Mouse (Mus musculus) small intestine, adult 2 months (tissue): Measurements from ENCODE around the gene Arhgap28.

Source experiments
- CTCF ChIP-seq: fragments of 200-500 bp; IDR thresholded peaks from 2 replicates; pipeline ENCODE4 v1.5.1; 2012; ENCODE audit warnings: low read depth, mild to moderate bottlenecking, control low read depth, inconsistent platforms, low read length, moderate library complexity, mixed read lengths; ENCODE audit not compliant: insufficient replicate concordance, insufficient read length; ENCODE audit errors: extremely low read depth
- POLR2A ChIP-seq: fragments of 200-500 bp; IDR thresholded peaks from 2 replicates; pipeline ENCODE4 v1.6.1; 2012; ENCODE audit warnings: low read depth, mild to moderate bottlenecking, control low read depth, inconsistent platforms, low read length, moderate library complexity

DNA sequence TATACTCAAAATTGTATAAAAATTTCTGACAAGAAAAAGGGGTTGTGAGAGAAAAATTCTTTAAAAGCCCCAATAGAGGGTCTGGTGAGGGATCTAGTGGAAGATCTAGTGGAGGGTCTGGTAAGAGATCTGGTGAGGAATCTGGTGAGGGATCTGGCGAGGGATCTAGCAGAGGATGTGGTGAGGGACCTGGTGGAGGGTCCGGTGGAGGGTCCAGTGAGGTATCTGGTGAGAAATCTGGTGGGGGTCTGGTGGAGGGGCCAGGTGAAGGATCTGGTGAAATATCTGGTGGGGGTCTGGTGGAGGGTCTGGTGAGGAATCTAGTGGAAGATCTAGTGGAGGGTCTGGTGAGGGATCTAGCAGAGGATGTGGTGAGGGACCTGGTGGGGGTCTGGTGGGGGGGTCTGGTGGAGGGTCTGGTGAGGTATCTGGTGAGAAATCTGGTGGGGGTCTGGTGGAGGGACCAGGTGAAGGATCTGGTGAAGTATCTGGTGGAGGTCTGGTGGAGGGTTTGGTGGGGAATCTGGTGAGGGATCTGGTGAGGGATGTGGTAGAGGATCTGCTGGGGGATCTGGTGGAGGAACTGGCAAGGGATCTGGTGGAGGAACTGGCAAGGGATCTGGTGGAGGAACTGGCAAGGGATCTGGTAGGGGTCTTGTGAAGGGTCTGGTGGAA is 10.4 kb downstream of the Arhgap28 start:
- TF ChIP-seq POLR2A (no peak), CTCF (no peak)
